Mouse (Mus musculus) adrenal gland, postnatal 25 days (tissue): ENCODE data around the gene Gm9918. TPM values are rescaled to one million over a fixed set of nuclear protein-coding genes. Genes with fewer than 3 reads are reported as not detected.
A peak's percentile ranks its signal among the peaks of the same experiment; 100 is the strongest.

Experiments used
- DNase-seq: peaks from one replicate; pipeline ENCODE4 v3.0.0; 2021; ENCODE audit warnings: mixed read lengths
- total RNA-seq: library from RNA; stranded (reverse); gene quantifications from 2 replicates; pipeline ENCODE4 v1.2.3, GENCODE M21; 2021

Gene Gm9918
- total RNA-seq, 1 experiment from 2014 or later: 0.15 TPM

DNA sequence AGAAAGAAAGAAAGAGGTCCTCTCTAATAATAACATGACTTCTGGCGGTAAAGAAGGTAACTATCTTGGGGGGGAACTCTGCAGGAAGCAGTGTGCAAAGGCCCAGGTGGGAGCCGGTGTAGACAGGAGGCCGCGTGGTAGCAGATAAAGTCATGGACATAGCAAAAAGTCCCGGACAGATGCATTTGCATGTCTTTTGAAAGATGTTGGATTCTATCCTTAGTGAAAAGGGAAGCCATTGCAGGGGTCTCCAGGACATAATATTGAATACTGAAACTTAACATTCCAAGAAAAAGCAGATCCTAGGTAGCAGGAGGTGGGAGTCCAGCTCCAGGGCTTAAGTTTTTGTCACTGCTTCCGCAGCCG, 8.3 kb downstream of the Gm9918 start:
- no peak for DNase-seq

DNA sequence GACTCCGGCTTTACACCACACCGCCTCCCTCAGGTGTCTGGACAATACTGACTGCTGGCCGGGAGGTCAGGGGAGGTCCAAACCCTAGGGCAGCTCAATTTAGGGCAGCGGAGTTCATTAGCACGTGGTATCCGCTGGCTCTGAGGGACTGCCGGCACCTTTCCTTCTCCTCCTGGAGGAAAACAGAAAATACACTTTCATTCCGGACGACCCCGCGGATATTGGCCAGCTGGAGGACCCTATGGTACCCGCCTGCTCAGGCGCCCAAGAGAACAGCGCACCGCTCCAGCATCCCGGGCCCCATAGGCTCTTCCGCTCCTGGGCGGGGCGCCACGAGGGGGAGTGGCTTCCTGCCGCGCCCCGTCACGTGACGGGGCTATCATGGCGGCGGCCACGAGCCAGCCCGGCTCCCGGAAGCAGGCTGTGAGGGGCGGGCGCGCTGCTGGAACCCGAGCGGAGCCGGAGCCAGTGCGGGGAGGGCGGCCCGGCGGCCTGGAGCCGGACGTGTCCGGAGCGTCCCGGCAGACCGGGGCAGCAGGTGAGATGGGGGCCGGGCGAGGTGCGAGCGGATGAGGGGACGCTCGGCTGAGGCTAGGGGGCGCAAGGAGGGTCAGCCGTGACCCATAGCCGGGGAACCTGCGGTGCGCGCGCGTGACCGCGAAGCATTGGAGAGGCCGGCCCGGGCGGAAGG, 8.9 kb downstream of the Gm9918 start, which contains the start of gene Mfsd5:
Gene Mfsd5 (plus strand): TSS at position 363 of the 691 bp plus-strand sequence.
- DNase-seq: peak; percentile 90

DNA sequence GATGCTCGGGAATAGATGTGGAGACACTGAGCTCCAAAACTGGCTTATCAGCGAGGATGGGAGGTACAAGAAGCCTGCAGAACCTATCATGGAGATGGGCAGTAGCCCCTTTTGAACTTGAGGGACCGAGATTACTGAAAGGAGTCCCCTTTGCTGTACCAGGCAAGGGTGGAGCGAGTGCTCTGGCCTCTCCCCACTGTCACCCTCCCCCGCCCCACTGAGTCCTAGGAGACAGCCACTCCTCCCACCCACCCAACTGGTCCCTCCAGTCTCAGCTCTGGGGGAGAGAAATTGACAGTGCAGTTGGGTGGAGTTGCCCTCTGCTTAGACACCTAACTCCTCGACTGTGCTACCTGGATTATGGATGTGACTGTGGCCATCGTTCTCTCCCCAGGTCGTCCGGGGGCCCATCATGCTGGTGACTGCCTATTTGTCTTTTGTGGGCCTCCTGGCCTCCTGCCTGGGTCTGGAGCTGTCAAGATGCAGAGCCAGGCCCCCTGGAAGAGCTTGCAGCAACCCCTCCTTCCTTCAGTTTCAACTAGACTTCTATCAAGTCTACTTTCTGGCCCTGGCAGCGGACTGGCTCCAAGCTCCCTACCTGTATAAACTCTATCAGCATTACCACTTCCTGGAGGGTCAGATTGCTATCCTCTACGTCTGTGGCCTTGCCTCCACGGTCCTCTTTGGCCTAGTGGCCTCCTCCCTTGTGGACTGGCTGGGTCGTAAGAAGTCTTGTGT, 9.6 kb downstream of the Gm9918 start:
- DNase-seq: no peak

DNA sequence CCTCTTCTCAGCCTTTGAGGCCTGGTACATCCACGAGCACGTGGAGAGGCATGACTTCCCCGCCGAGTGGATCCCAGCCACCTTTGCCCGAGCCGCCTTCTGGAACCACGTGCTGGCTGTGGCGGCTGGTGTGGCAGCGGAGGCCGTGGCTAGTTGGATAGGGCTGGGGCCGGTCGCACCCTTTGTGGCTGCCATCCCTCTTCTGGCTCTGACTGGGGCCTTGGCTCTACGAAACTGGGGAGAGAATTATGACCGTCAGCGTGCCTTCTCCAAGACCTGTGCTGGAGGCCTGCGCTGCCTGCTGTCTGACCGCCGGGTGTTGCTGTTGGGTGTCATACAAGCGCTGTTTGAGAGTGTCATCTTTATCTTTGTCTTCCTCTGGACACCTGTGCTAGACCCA, 10.3 kb downstream of the Gm9918 start:
- no peak for DNase-seq

DNA sequence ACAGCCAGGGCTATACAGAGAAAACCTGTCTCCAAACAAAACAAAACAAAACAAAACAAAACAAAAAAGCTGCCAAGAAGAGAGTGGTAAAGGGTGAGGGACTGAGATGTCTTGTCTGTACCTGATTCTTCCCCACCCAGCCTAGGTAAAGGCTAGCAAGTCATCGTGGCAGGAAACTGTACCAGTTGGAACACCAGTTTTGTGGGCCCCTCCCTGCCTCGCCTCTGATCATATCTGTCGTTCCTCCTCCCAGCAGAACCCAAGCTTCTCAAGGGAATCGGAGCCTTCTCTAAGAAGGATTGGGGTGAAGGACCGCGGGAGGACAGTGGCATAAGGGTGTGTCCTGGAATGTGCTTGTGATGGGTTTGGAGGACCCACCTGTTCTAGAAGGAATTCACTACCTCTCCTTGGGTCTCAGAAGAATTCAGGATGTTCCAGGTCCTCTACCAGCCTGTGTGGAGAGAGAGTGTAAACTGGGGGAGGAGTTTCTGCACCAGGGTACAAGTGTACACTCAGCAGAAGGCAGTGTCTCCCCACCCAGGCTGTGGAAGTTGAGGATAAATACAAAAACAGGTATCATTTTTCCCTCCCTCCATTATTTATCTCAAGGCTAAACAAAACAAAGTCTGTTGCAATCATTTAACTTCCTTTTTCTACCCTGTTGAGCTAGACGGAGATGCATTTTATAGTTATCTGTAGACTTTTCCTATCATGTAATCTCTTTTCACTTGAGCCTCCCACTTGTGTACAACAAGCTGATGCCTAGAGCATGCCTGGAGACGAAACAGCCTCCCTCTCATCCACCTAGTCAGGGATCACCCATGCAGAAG, 12.3 kb downstream of the Gm9918 start:
- DNase-seq: no peak

DNA sequence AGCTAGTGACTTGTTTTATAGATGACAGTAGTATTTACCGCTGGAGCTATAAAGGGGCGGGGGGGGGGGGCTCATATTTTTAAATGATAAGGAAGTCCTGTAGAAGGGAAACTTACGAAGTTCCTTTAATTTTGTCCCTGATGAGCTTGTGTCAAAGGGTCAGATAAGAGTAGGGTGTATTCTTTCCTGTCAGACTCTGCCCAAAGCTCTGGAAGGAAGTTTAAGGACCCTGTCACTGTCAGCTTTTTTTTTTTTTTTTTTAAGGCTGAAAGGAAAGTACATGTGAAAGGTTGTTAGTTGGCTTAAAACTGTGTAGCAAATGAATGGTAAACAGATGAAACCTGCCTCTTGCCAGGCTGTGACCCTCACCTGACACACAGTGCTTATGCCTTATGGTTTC, 13.3 kb downstream of the Gm9918 start:
- DNase-seq: no peak

DNA sequence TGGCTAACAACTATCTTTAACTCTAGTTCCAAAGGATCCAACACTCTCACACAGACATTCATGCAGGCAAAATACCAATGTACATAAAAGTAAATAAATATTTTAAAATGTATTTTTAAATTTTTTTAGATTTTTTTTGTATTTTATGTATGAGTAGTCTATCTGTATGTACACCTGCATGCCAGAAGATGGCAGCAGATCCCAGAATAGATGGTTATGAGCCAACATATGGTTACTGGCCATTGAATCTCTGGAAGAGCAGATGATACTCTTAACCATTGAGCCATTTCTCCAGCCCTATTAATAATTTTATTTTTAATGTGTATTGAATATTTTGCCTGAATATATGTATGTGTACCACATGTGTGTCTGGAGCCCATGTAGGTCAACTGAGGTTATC, 17.0 kb downstream of the Gm9918 start:
- no peak for DNase-seq

DNA sequence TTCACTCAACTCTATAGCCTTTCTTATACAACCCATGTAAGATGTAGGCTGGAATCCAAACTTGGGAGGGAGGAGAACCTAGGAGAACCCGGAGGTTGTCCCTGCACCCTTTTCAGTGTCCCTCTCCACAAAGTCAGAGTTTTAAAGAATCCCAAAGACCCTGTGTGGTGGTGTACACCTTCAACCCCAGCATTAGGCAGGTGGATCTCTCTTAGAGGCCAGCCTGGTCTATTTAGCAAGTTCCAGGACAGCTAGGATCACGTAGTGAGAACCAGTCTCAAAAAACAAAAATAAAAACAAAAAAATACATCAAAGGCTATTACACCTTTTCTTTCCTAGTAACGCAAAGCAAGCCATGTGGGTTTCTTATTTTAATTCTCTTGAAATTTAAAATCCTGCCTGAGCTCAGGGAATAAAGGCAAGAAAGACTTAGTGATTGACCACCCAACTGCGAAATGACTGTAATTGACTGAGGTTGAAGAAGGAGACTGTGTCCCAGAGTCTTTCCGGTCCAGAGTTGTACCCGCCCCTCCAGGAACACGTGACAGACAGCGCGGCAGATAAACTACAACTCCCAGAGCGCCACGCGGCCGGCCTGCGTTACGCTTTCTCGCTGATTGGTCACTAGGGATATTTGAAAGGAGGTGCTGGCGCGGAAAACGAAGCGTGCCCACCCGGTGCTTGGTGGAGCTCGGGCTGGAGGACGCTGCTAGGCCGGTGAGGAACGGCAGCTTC, 25.4 kb downstream of the Gm9918 start, which contains the start of gene Espl1:
Gene Espl1 (plus strand): TSS at position 634 of the 735 bp plus-strand sequence.
- peak; percentile 91 for DNase-seq

DNA sequence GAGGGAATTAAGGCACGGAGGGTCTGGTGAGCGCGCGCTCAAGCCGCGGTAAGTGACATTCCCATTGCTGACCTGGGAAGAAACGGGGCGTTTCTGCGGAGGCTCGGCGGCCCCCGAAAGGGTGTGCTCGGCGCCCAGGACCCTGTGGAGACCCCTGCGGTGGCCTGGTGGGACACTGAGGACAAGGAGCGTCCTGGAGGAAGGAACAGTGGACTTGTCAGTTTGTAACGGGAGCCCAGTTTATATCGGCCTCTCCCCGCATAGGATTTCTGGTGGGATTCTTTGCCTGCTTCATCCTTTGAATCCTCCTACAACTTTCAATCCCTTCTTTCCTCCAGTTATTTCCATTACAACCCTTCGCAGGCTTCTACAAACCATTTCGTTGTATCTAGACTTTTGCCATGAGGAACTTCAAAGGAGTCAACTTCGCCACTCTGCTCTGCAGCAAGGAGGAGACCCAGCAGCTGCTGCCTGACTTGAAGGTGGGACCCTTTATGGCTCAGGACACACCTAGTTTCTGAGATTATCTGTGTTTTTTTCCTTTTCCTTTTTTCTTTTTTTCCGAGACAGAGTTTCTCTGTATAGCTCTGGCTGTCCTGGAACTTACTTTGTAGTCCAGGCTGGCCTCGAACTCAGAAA, 26.1 kb downstream of the Gm9918 start:
- no peak for DNase-seq

DNA sequence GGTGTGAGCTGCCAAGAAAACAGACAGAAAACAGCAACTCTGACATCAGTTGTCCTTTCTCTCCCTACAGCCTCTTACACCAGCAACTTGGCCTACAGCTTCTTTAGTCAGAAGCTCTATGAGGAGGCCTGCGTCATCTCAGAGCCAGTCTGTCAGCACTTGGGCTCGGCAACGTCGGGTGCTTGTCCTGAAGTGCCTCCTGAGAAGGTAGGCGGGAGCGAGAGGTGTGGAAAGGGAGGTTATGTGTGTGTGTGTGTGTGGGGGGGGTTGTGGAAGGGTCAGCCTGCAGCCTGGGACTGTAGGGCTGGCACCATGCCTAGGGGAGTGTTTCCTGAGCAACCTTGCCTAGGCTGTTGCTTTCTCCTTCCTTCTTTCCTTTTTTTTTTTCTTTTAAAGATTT, 32.2 kb downstream of the Gm9918 start:
- no peak for DNase-seq

DNA sequence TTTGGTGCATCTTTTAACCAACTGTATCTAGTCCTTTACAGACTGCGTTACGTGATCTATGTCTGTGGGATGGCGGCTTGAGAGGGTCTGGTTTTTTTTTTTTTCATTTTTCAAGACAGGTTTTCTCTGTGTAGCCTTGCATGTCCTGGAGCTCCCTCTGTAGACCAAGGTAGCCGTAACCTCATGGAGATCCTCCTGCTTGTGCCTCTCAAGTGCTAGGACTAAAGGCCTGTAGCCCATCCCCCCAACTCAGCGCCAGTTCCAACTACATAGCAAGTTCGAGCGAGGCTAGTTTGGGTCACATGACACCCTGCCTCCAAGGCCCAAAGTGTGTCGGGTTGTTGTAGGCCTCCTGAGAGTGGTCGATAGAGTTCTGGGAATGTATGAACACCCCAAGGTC, 38.4 kb downstream of the Gm9918 start:
- no peak for DNase-seq

DNA sequence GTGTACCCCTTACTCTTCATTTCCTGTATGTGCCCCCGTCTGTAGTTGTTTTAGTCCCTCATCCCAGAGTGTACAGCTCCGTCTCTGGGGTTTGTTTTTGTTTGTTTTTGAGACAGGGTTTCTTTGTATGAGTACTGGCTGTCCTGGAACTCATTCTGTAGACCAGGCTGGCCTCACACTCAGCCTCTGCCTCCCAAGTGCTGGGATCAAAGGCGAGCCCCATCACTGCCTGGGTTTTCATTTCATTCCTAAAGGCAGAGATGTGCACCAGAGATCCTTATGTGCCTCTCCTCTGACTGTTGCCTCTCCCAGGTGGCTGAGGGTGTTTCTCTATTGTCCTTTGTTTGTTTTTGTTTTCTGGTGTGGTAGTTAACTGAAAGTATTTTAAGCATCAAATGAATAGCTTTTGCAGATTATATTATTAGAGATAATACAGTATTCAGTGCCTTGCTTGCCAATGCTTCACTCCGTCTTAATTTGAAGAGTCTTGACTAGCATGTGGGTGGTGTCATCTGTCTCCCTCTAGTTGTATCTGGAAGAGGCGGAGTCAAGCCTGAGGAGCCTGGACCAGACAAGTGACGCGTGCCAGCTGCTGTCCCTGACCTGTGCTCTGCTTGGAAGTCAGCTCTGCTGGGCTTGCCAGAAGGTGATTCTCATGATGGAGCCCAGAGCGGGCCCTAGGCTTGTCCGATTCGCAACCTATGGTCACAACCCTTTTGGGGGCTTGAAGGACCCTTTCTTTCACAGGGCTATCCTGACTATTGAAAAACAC, 39.9 kb downstream of the Gm9918 start:
- peak; percentile 63 for DNase-seq

DNA sequence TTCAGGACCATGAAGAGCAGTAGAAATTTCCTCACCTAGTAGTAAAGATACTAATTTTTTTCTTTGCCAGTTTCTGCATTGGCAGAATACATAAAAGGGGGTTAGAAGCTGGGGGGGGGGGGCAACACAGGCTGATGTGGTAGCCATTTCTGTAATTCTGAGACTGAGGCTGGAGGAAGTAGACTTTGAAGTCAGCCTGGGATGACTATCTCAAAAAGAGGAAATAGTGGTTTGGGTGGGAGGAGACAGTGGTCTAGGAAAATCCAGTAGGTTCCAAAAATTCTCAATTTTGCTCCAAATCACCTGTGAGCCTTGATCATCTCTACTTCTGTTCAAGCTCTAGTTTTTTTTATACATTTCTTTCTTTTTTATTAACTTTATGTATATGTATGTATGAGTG, 41.1 kb downstream of the Gm9918 start:
- no peak for DNase-seq

DNA sequence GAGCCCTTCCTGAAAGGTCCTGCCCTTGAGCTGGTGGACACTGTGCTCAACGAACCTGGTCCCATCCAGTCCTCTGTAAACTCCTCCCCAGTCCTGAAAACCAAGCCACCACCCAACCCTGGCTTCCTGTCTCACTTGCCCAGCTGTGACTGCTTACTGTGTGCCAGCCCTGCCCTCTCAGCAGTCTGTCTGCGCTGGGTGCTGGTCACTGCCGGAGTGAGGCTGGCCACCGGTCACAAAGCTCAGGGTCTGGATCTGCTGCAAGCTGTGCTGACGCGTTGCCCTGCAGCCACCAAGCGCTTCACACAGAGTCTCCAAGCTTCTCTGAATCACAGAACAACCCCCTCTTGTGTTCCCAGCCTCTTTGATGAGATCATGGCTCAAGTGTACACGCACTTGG, 44.9 kb downstream of the Gm9918 start:
- DNase-seq: peak; percentile 23

DNA sequence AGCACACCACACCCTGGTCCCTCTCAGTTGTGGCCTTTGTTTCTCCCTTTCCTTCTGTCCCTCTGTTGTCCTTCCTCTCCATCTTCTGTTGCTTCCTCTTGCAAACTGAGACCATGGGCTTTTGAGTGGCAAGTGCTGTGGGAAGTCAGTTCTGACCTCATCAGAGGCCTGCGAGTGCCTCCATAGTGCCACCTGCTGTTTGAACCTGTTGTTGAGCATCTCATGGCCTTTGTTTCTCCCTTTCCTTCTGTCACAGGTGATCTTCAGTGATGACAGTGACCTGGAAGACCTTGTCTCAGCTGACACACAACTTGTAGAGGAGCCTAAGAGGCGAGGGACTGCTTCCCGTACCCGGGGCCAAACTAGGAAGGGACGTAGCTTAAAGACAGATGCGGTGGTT, 45.9 kb downstream of the Gm9918 start:
- peak; percentile 63 for DNase-seq

Other genes with a start within 250 kb of the Gm9918 start
- gene Krt18, start 242.4 kb upstream of the Gm9918 start, total RNA-seq: 1.5 and 1.8 TPM in 2 replicates
- 244 and 270 TPM in 2 replicates for gene Eif4b, start 196.8 kb upstream of the Gm9918 start, total RNA-seq
- gene Tns2, start 170.2 kb upstream of the Gm9918 start, total RNA-seq: 75.2 and 78.7 TPM in 2 replicates
- 29.4 and 40.3 TPM in 2 replicates for gene Spryd3, start 134.3 kb upstream of the Gm9918 start, total RNA-seq
- 17.1 and 17.2 TPM in 2 replicates for gene Igfbp6, start 126.2 kb upstream of the Gm9918 start, total RNA-seq
- 0.55 and 1.2 TPM in 2 replicates for gene Soat2, start 120.0 kb upstream of the Gm9918 start, total RNA-seq
- gene Zfp740, start 67.3 kb upstream of the Gm9918 start, total RNA-seq: 61.4 and 80.4 TPM in 2 replicates
- gene Csad, start 65.8 kb upstream of the Gm9918 start, total RNA-seq: 76.1 and 76.8 TPM in 2 replicates
- gene Itgb7, start 38.6 kb upstream of the Gm9918 start, total RNA-seq: 1.5 and 2.0 TPM in 2 replicates
- gene Rarg, start 13.0 kb upstream of the Gm9918 start, total RNA-seq: 21.5 and 25.7 TPM in 2 replicates
- 36.3 and 36.7 TPM in 2 replicates for gene Mfsd5, start 8.9 kb downstream of the Gm9918 start, total RNA-seq
- gene Espl1, start 25.7 kb downstream of the Gm9918 start, total RNA-seq: 4.1 and 6.3 TPM in 2 replicates
- gene Pfdn5, start 55.6 kb downstream of the Gm9918 start, total RNA-seq: 379 TPM in 2 replicates
- gene Myg1, start 61.1 kb downstream of the Gm9918 start, total RNA-seq: 72.4 and 77.8 TPM in 2 replicates
- 14.4 and 24.0 TPM in 2 replicates for gene Aaas, start 80.2 kb downstream of the Gm9918 start, total RNA-seq
- 0.15 TPM in 1 of 2 replicates, not detected in the other for gene Sp7, start 96.6 kb downstream of the Gm9918 start, total RNA-seq
- 49.9 and 82.8 TPM in 2 replicates for gene Sp1, start 135.6 kb downstream of the Gm9918 start, total RNA-seq
- 1.4 and 1.9 TPM in 2 replicates for gene Amhr2, start 174.8 kb downstream of the Gm9918 start, total RNA-seq
- 100 and 158 TPM in 2 replicates for gene Prr13, start 188.5 kb downstream of the Gm9918 start, total RNA-seq
- gene Pcbp2, start 200.0 kb downstream of the Gm9918 start, total RNA-seq: 747 and 809 TPM in 2 replicates
- gene Gm10337, start 233.2 kb downstream of the Gm9918 start, total RNA-seq: not detected in 2 replicates
- 8.1 and 12.0 TPM in 2 replicates for gene Map3k12, start 246.5 kb downstream of the Gm9918 start, total RNA-seq
- gene Tarbp2, start 247.6 kb downstream of the Gm9918 start, total RNA-seq: 42.4 and 48.9 TPM in 2 replicates